Mouse (Mus musculus): Measurements from ENCODE around the gene Fam69a.
"Not testable (repeated sequence)": the region's sequence is repeated elsewhere in the genome, so short reads cannot be mapped to it uniquely, and the experiment has no call there.

Gene Fam69a

GRCm38 (mm10) chr5:107982016-107982415 is 4.9 kb downstream of the Fam69a start:
- no peak for DNase-seq (ENCODE audit: extremely low spot score)

GRCm38 (mm10) chr5:107979901-107980300 is 7.0 kb downstream of the Fam69a start:
- DNase-seq (ENCODE audit: extremely low spot score), result no peak

GRCm38 (mm10) chr5:107978289-107979035 is 8.4 kb downstream of the Fam69a start:
- DNase-seq (ENCODE audit: extremely low spot score), result no peak

GRCm38 (mm10) chr5:107977640-107978288 is 9.1 kb downstream of the Fam69a start:
- no peak for DNase-seq (ENCODE audit: extremely low spot score)

GRCm38 (mm10) chr5:107973310-107973709 is 13.6 kb downstream of the Fam69a start:
- no peak for DNase-seq (ENCODE audit: extremely low spot score)

GRCm38 (mm10) chr5:107972444-107973272 is 14.2 kb downstream of the Fam69a start:
- DNase-seq (ENCODE audit: extremely low spot score), result no peak

GRCm38 (mm10) chr5:107971069-107971468 is 15.8 kb downstream of the Fam69a start:
- DNase-seq (ENCODE audit: extremely low spot score), result no peak

GRCm38 (mm10) chr5:107969818-107970217 is 17.1 kb downstream of the Fam69a start:
- DNase-seq (ENCODE audit: extremely low spot score), result not testable (repeated sequence)

- no peak for DNase-seq (ENCODE audit: extremely low spot score)
Observed at GRCm38 (mm10) chr5:107968079-107968478, 18.8 kb downstream of the Fam69a start.

- DNase-seq (ENCODE audit: extremely low spot score), result no peak
Observed at GRCm38 (mm10) chr5:107966841-107967457, 19.9 kb downstream of the Fam69a start.

- no peak for DNase-seq (ENCODE audit: extremely low spot score)
Observed at GRCm38 (mm10) chr5:107966156-107966555, 20.7 kb downstream of the Fam69a start.

GRCm38 (mm10) chr5:107965355-107965991 is 21.4 kb downstream of the Fam69a start:
- DNase-seq (ENCODE audit: extremely low spot score), result no peak

GRCm38 (mm10) chr5:107964031-107964758 is 22.7 kb downstream of the Fam69a start:
- DNase-seq (ENCODE audit: extremely low spot score), result no peak

- no peak for DNase-seq (ENCODE audit: extremely low spot score)
Observed at GRCm38 (mm10) chr5:107961438-107962251, 25.2 kb downstream of the Fam69a start.

- no peak for DNase-seq (ENCODE audit: extremely low spot score)
Observed at GRCm38 (mm10) chr5:107960532-107961202, 26.2 kb downstream of the Fam69a start.

GRCm38 (mm10) chr5:107959624-107960300 is 27.1 kb downstream of the Fam69a start:
- DNase-seq (ENCODE audit: extremely low spot score), result no peak

- DNase-seq (ENCODE audit: extremely low spot score), result no peak
Observed at GRCm38 (mm10) chr5:107950643-107951042, 36.2 kb downstream of the Fam69a start.

- no peak for DNase-seq (ENCODE audit: extremely low spot score)
Observed at GRCm38 (mm10) chr5:107949607-107950006, 37.3 kb downstream of the Fam69a start.

- DNase-seq (ENCODE audit: extremely low spot score), result no peak
Observed at GRCm38 (mm10) chr5:107948899-107949298, 38.0 kb downstream of the Fam69a start.

Measured in embryo, embryonic 9.5 days (tissue).